Mouse (Mus musculus): ENCODE measurements at regions not wholly inside any gene's neighbourhood (a gene's known extent, or its start where the extent isn't known, plus 50 kb on each side); places are given as distances from the start of the nearest gene placed in this dataset.

DNA sequence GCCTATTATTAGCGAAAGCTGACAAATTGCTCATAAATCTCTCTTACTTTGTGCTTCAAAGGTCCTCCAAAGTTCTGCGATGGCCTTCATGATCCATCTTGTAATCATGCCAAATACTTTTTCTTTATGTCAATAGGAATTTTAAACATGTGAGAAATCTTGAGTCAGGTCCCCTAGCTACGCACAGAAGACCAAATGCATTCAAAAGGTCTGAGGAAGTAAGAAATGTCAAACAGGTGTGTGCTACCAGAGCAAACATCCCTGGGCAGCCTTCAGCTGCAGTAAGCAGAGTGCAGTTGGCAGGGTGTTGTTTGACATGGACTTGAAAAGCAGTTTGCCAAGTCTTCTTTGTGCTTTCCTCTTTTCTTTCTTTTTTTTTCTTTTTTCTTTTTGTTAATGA is 125.2 kb upstream of the Pkn2 start:
- Histone ChIP-seq H3K4me3 (ENCODE audit: insufficient read depth, low read length) (no peak overlapping the region), H3K4me1 (ENCODE audit: control insufficient read depth, insufficient read depth, low read length) (no peaks in the 10 kb centered on the region), H3K27ac (ENCODE audit: insufficient read depth, low read length) (no peak overlapping the region)
- TF ChIP-seq CTCF (IDR thresholded peaks at IDR 0.05; ENCODE audit: borderline replicate concordance, insufficient read depth, low read length), result no peak
- no peak for TF ChIP-seq POLR2A (IDR thresholded peaks at IDR 0.05; ENCODE audit: low read depth, low read length)

DNA sequence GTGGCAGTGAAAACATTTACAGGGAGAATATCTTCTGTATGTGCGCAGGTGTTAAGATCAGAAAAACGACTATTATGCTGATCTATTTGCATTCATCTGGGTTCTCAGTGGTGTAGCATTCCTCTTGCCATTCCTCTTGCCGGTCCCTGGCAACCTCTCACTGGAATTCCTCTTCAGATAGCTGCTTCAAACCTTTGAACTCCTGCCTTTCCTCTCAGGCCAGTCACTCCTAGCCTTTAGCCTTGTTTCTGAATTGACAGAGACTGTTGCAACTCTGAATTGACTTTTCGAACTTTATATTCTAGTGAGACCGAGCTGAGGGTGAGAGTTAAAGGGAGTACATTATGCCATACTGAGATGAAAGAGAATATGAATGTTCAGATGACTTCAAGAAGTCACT is 120.1 kb upstream of the Pkn2 start:
- no peak overlapping the region for H3K4me3 ChIP-seq (ENCODE audit: insufficient read depth, low read length)
- H3K4me1 ChIP-seq (ENCODE audit: control insufficient read depth, insufficient read depth, low read length), result no peaks in the 10 kb centered on the region
- no peak for TF ChIP-seq POLR2A (IDR thresholded peaks at IDR 0.05; ENCODE audit: low read depth, low read length)
- TF ChIP-seq CTCF (IDR thresholded peaks at IDR 0.05; ENCODE audit: borderline replicate concordance, insufficient read depth, low read length), result no peak
- no peak overlapping the region for H3K27ac ChIP-seq (ENCODE audit: insufficient read depth, low read length)

GRCm38 (mm10) chr3:142995981-142996743 is 114.4 kb upstream of the Pkn2 start:
- TF ChIP-seq POLR2A (IDR thresholded peaks at IDR 0.05; ENCODE audit: low read depth, low read length) (no peak), CTCF (IDR thresholded peaks at IDR 0.05; ENCODE audit: borderline replicate concordance, insufficient read depth, low read length) (no peak)
- Histone ChIP-seq H3K4me3 (ENCODE audit: insufficient read depth, low read length) (no peak overlapping the region), H3K27ac (ENCODE audit: insufficient read depth, low read length) (no peak overlapping the region), H3K4me1 (ENCODE audit: control insufficient read depth, insufficient read depth, low read length) (no peaks in the 10 kb centered on the region)

DNA sequence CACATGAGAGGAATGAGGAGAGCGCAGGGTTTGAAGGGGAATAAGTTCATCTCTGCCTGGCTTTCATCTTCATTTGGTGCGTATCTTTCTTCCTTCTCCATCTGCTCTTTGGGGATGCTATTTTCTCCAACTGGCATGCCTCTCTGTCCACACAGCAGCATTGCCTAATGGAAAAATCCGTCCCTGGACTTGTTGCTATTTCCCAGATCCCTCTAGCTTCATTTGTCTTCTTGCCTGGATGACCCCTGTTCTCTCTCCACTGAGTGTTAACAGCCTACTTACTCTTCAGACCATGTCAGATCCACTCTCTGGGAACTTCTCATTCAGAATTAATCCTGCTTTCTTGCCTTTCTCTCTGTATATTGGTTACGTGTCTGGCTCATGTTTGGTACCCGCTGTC is 102.7 kb upstream of the Pkn2 start:
- Histone ChIP-seq H3K4me1 (ENCODE audit: control insufficient read depth, insufficient read depth, low read length) (no peaks in the 10 kb centered on the region), H3K4me3 (ENCODE audit: insufficient read depth, low read length) (no peak overlapping the region), H3K27ac (ENCODE audit: insufficient read depth, low read length) (no peak overlapping the region)
- TF ChIP-seq CTCF (IDR thresholded peaks at IDR 0.05; ENCODE audit: borderline replicate concordance, insufficient read depth, low read length) (no peak), POLR2A (IDR thresholded peaks at IDR 0.05; ENCODE audit: low read depth, low read length) (no peak)

GRCm38 (mm10) chr3:142981221-142981620 is 99.4 kb upstream of the Pkn2 start:
- no peak for TF ChIP-seq POLR2A (IDR thresholded peaks at IDR 0.05; ENCODE audit: low read depth, low read length)
- no peak for TF ChIP-seq CTCF (IDR thresholded peaks at IDR 0.05; ENCODE audit: borderline replicate concordance, insufficient read depth, low read length)
- Histone ChIP-seq H3K27ac (ENCODE audit: insufficient read depth, low read length) (no peak overlapping the region), H3K4me3 (ENCODE audit: insufficient read depth, low read length) (no peak overlapping the region), H3K4me1 (ENCODE audit: control insufficient read depth, insufficient read depth, low read length) (no peaks in the 10 kb centered on the region)

- Histone ChIP-seq H3K4me3 (ENCODE audit: insufficient read depth, low read length) (no peak overlapping the region), H3K4me1 (ENCODE audit: control insufficient read depth, insufficient read depth, low read length) (no peaks in the 10 kb centered on the region), H3K27ac (ENCODE audit: insufficient read depth, low read length) (no peak overlapping the region)
- TF ChIP-seq CTCF (IDR thresholded peaks at IDR 0.05; ENCODE audit: borderline replicate concordance, insufficient read depth, low read length) (no peak), POLR2A (IDR thresholded peaks at IDR 0.05; ENCODE audit: low read depth, low read length) (no peak)
Observed at GRCm38 (mm10) chr3:142979161-142979560, 97.4 kb upstream of the Pkn2 start.

DNA sequence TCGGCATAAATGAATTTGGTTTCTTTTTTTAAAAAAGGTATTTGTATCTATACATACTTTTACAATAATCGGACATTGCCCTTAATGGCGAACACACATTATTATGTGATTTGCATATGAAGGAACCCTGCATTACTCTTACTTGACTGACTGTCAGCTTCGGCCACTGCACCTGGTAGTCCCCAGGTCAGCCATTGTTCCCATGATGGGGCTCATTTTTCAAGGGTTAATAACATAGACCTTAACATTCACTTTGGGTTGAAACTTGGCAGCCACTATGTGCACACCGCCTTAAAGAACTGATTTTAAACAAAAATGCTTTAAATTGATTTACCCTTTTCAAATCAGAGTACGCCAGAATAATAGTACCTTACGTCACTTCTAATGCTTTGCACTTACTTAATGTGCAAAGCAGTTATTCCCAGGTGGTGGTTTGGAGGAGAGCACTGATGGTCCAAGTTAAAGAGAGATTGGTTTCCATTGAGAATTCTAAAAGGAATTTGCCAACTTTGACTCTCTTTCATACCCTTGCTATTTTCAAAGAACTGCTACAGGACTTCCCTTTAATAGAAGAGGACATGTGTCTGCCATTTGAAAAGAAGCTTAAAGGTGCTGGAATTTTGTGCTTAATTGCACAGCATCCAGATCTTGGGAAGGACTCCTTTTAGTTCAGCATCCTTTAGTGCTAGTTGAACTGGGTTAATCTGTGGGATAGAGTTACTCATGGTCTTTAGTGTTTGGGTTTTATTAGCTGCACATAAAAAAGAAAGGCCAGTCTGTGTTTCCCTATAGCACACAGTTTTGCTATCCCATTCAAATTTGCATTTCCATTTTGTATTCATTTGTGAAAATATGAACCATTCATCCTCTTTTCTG is 95.0 kb upstream of the Pkn2 start:
- Histone ChIP-seq H3K4me1 (ENCODE audit: control insufficient read depth, insufficient read depth, low read length) (no peaks in the 10 kb centered on the region), H3K4me3 (ENCODE audit: insufficient read depth, low read length) (no peak overlapping the region), H3K27ac (ENCODE audit: insufficient read depth, low read length) (no peak overlapping the region)
- no peak for TF ChIP-seq CTCF (IDR thresholded peaks at IDR 0.05; ENCODE audit: borderline replicate concordance, insufficient read depth, low read length)
- TF ChIP-seq POLR2A (IDR thresholded peaks at IDR 0.05; ENCODE audit: low read depth, low read length), result no peak

DNA sequence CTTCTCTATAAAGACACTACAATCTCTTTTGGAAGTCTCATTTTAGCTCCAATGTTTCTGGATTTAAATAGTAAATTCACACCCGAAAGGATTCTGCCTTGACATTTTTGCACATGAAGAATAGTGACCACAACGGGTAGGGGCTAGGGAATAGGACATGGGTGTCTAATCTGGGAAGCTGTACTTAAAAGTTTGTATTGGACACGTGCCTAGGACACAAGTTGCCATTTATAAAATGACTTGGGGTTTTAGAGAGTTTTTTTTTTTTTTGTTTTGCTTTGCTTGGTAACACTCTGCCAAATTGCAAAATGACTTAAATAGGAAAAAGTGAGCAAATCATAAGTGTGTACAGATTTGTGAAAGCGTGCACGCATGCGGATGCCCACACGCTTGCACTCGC is 93.8 kb upstream of the Pkn2 start:
- Histone ChIP-seq H3K27ac (ENCODE audit: insufficient read depth, low read length) (no peak overlapping the region), H3K4me1 (ENCODE audit: control insufficient read depth, insufficient read depth, low read length) (no peaks in the 10 kb centered on the region), H3K4me3 (ENCODE audit: insufficient read depth, low read length) (no peak overlapping the region)
- TF ChIP-seq POLR2A (IDR thresholded peaks at IDR 0.05; ENCODE audit: low read depth, low read length) (no peak), CTCF (IDR thresholded peaks at IDR 0.05; ENCODE audit: borderline replicate concordance, insufficient read depth, low read length) (no peak)

DNA sequence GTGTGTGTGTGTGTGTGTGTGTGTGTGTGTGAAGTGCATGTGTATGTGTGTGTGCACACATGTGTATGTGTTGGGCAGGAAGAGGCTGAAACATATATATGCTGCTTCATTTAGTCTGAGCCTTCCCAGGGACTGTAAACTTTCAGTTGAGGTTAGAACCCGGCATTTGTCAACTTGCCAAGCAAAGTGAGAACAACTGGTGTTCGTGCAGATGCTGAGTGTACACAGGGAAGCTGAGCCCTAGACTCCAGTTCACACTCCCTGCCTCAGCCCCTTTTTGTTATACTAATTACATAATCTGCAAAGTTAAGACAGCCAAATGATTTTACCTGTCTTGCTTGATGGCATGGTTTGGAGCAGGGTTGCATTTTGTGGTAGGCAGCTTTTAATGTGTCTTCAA is 87.7 kb upstream of the Pkn2 start:
- Histone ChIP-seq H3K4me1 (ENCODE audit: control insufficient read depth, insufficient read depth, low read length) (no peaks in the 10 kb centered on the region), H3K27ac (ENCODE audit: insufficient read depth, low read length) (no peak overlapping the region), H3K4me3 (ENCODE audit: insufficient read depth, low read length) (no peak overlapping the region)
- TF ChIP-seq POLR2A (IDR thresholded peaks at IDR 0.05; ENCODE audit: low read depth, low read length), result no peak

GRCm38 (mm10) chr3:142965604-142966003 is 83.8 kb upstream of the Pkn2 start:
- TF ChIP-seq CTCF (IDR thresholded peaks at IDR 0.05; ENCODE audit: borderline replicate concordance, insufficient read depth, low read length) (no peak), POLR2A (IDR thresholded peaks at IDR 0.05; ENCODE audit: low read depth, low read length) (no peak)
- H3K27ac ChIP-seq (ENCODE audit: insufficient read depth, low read length), result no peak overlapping the region
- no peaks in the 10 kb centered on the region for H3K4me1 ChIP-seq (ENCODE audit: control insufficient read depth, insufficient read depth, low read length)
- no peak overlapping the region for H3K4me3 ChIP-seq (ENCODE audit: insufficient read depth, low read length)
